Mouse (Mus musculus) G1E (cell line): ENCODE measurements around the gene Ankrd39. TPM values are rescaled to one million over a fixed set of nuclear protein-coding genes. Genes with fewer than 3 reads are reported as not detected.

Experiments used
- ATAC-seq: 2 replicates; pipeline ENCODE4 v1.8.0; 2016; ENCODE audit warnings: mild to moderate bottlenecking; ENCODE audit not compliant: insufficient number of reproducible peaks, poor library complexity, low FRiP score, severe bottlenecking; ENCODE audit errors: extremely low read depth
- DNase-seq: peaks from one replicate; pipeline ENCODE4 v3.0.0; 2012; ENCODE audit warnings: low spot score
- H3K27me3 ChIP-seq: 2 replicates; pipeline ENCODE4 v1.6.1; 2012; ENCODE audit warnings: mild to moderate bottlenecking, low read length, inconsistent platforms; ENCODE audit not compliant: insufficient read depth
- H3K36me3 ChIP-seq: replicated peaks from 2 replicates; pipeline ENCODE3; 2012; ENCODE audit warnings: mild to moderate bottlenecking, inconsistent platforms
- H3K4me1 ChIP-seq: 2 replicates; pipeline ENCODE4 v1.6.1; 2012; ENCODE audit warnings: low read depth, low read length, inconsistent platforms, mixed read lengths; ENCODE audit not compliant: insufficient read depth
- H3K4me3 ChIP-seq: 2 replicates; pipeline ENCODE4 v1.5.1; 2012; ENCODE audit warnings: low read depth, mild to moderate bottlenecking, inconsistent platforms, low read length, moderate library complexity, mixed read lengths
- H3K9me3 ChIP-seq: replicated peaks from 2 replicates; pipeline ENCODE4 v1.6.1; 2012; ENCODE audit warnings: inconsistent platforms
- CTCF ChIP-seq: IDR thresholded peaks from 2 replicates; pipeline ENCODE4 v1.5.1; 2012; ENCODE audit warnings: low read depth, low read length, inconsistent platforms, mixed read lengths
- GATA1 ChIP-seq: IDR thresholded peaks from 2 replicates; pipeline ENCODE4 v1.6.1; 2012; ENCODE audit warnings: borderline replicate concordance, low read length, inconsistent platforms, mixed read lengths
- GATA2 ChIP-seq: IDR thresholded peaks from 2 replicates; pipeline ENCODE4 v1.6.1; 2012; ENCODE audit warnings: low read depth, low read length, inconsistent platforms, borderline replicate concordance
- POLR2AphosphoS5 ChIP-seq: IDR thresholded peaks from 2 replicates; pipeline ENCODE4 v1.6.1; 2012; ENCODE audit warnings: low read depth, low read length, inconsistent platforms; ENCODE audit not compliant: insufficient replicate concordance
- TAL1 ChIP-seq: conservative IDR thresholded peaks from 2 replicates; pipeline ENCODE4 v1.6.1; 2012; ENCODE audit warnings: low read depth, low read length, inconsistent platforms, mixed read lengths
- polyA plus RNA-seq: library from polyadenylated mRNA; stranded (reverse); fragments of >175 nt; gene quantifications from 2 replicates; pipeline ENCODE4 v1.2.3, GENCODE M21; 2012
- total RNA-seq, 2 experiments: library from RNA; stranded (forward) in 1 of 2; stranded (reverse) in 1 of 2; fragments of 200-1000 nt in 1 of 2; fragments of >200 nt in 1 of 2; fragmentation: Nextera tagmentation in 1 of 2; gene quantifications; 2 replicates each; pipeline ENCODE4 v1.2.3; 2014 to 2017

Gene Ankrd39
- total and polyA plus RNA-seq, 3 experiments, result 12.3 to 15.7 (median 15.7) TPM

GRCm38 (mm10) chr1:36573524-36573923 is 26.3 kb upstream of the Ankrd39 start:
- ATAC-seq (no peak), DNase-seq (no peak)
- Histone ChIP-seq H3K27me3 (peaks cover 40% of the 10 kb centered on the region), H3K4me1 (no peaks in the 10 kb centered on the region), H3K36me3 (no peaks in the 10 kb centered on the region), H3K9me3 (no peaks in the 10 kb centered on the region), H3K4me3 (no peak overlapping the region)
- TF ChIP-seq GATA1, result no peak

- H3K9me3 ChIP-seq, result no peaks in the 10 kb centered on the region
- peaks cover 41% of the 10 kb centered on the region for H3K27me3 ChIP-seq
- no peak overlapping the region for H3K4me3 ChIP-seq
- ATAC-seq (no peak), DNase-seq (no peak)
- H3K36me3 ChIP-seq, result no peaks in the 10 kb centered on the region
- TF ChIP-seq CTCF, result no peak
- no peak for TF ChIP-seq POLR2AphosphoS5
- no peak for TF ChIP-seq GATA1
- no peak for TF ChIP-seq GATA2
- TF ChIP-seq TAL1, result no peak
- H3K4me1 ChIP-seq, result no peaks in the 10 kb centered on the region
Measured at GRCm38 (mm10) chr1:36572709-36573108, 25.5 kb upstream of the Ankrd39 start.

- Histone ChIP-seq H3K4me3 (no peak overlapping the region), H3K27me3 (peaks cover 39% of the 10 kb centered on the region), H3K36me3 (no peaks in the 10 kb centered on the region), H3K4me1 (no peaks in the 10 kb centered on the region), H3K9me3 (no peaks in the 10 kb centered on the region)
- ATAC-seq (no peak), DNase-seq (no peak)
- TF ChIP-seq TAL1 (no peak), GATA2 (no peak), CTCF (no peak), GATA1 (no peak), POLR2AphosphoS5 (no peak)
Measured at GRCm38 (mm10) chr1:36572140-36572700, 25.0 kb upstream of the Ankrd39 start.

- Histone ChIP-seq H3K9me3 (no peaks in the 10 kb centered on the region), H3K27me3 (peaks cover 35% of the 10 kb centered on the region), H3K4me1 (no peaks in the 10 kb centered on the region), H3K36me3 (no peaks in the 10 kb centered on the region), H3K4me3 (no peak overlapping the region)
- DNase-seq, result no peak
- ATAC-seq, result no peak
- TF ChIP-seq GATA1, result no peak
- TF ChIP-seq GATA2, result no peak
- no peak for TF ChIP-seq TAL1
- TF ChIP-seq CTCF, result no peak
- no peak for TF ChIP-seq POLR2AphosphoS5
Measured at GRCm38 (mm10) chr1:36571627-36572026, 24.4 kb upstream of the Ankrd39 start.

- ATAC-seq, result no peak
- no peaks in the 10 kb centered on the region for H3K36me3 ChIP-seq
- H3K27me3 ChIP-seq, result peaks cover 41% of the 10 kb centered on the region
- H3K4me3 ChIP-seq, result no peak overlapping the region
- DNase-seq, result no peak
- TF ChIP-seq GATA1 (no peak), CTCF (no peak), POLR2AphosphoS5 (no peak), GATA2 (no peak), TAL1 (no peak)
- no peaks in the 10 kb centered on the region for H3K4me1 ChIP-seq
- no peaks in the 10 kb centered on the region for H3K9me3 ChIP-seq
Measured at GRCm38 (mm10) chr1:36570320-36570719, 23.1 kb upstream of the Ankrd39 start.

GRCm38 (mm10) chr1:36569694-36570276 is 22.5 kb upstream of the Ankrd39 start:
- no peak overlapping the region for H3K4me3 ChIP-seq
- no peak for DNase-seq
- TF ChIP-seq POLR2AphosphoS5 (no peak), CTCF (no peak), TAL1 (no peak), GATA2 (no peak), GATA1 (no peak)
- peaks cover 44% of the 10 kb centered on the region for H3K27me3 ChIP-seq
- H3K4me1 ChIP-seq, result no peaks in the 10 kb centered on the region
- H3K36me3 ChIP-seq, result no peaks in the 10 kb centered on the region
- no peaks in the 10 kb centered on the region for H3K9me3 ChIP-seq
- no peak for ATAC-seq
